Mouse (Mus musculus) CH12.LX (cell line): Measurements from ENCODE around the gene Ikzf3. TPM values are rescaled to one million over a fixed set of nuclear protein-coding genes. Genes with fewer than 3 reads are reported as not detected.

ENCODE experiments used
- DNase-seq: peaks from one replicate; pipeline ENCODE4 v3.0.0-alpha.2; 2013; ENCODE audit errors: extremely low read depth
- H3K27ac ChIP-seq: 2 replicates; pipeline ENCODE4 v1.5.1; 2012; ENCODE audit warnings: low read depth, mild to moderate bottlenecking, control low read depth, moderate library complexity; ENCODE audit not compliant: insufficient read depth
- H3K27me3 ChIP-seq: replicated peaks from 2 replicates; pipeline ENCODE3; 2012; ENCODE audit warnings: inconsistent platforms
- H3K36me3 ChIP-seq, 2 experiments: replicated peaks in 1 of 2; 2 replicates each; pipeline versions ENCODE3 to v1.6.1; 2012; ENCODE audit warnings: inconsistent platforms in 1 of 2, low read length in 1 of 2, mild to moderate bottlenecking in 1 of 2, mixed read lengths in 1 of 2, moderate library complexity in 1 of 2; ENCODE audit not compliant: control insufficient read depth in 1 of 2, insufficient read depth in 1 of 2
- H3K4me1 ChIP-seq, 2 experiments: 2 replicates each; pipeline ENCODE4 v1.6.1; 2012; ENCODE audit warnings: inconsistent platforms in 1 of 2, moderate library complexity in 1 of 2; ENCODE audit not compliant: insufficient read depth in 2 of 2, control insufficient read depth in 1 of 2
- H3K4me2 ChIP-seq: 2 replicates; pipeline ENCODE4 v1.6.1; 2012; ENCODE audit warnings: low read depth, mild to moderate bottlenecking, control low read depth; ENCODE audit not compliant: poor library complexity, insufficient read depth, severe bottlenecking
- H3K4me3 ChIP-seq, 3 experiments: fragments of 150-350 bp in 1 of 3; sonication (generic) in 1 of 3; replicated peaks in 1 of 3; 2 replicates each; pipeline versions ENCODE3 to v1.5.1; 2011 to 2012; ENCODE audit warnings: low read depth in 2 of 3, low read length in 2 of 3, mild to moderate bottlenecking in 2 of 3, moderate library complexity in 2 of 3, control low read depth in 1 of 3, improper control_type of control experiment in 1 of 3, inconsistent platforms in 1 of 3, mixed read lengths in 1 of 3; ENCODE audit not compliant: poor library complexity in 1 of 3
- H3K79me2 ChIP-seq: replicated peaks from 2 replicates; pipeline ENCODE4 v1.6.1; 2012; ENCODE audit warnings: mild to moderate bottlenecking, moderate library complexity; ENCODE audit not compliant: control insufficient read depth, poor library complexity, insufficient read depth, severe bottlenecking; ENCODE audit errors: extremely low read depth
- H3K9ac ChIP-seq: 2 replicates; pipeline ENCODE4 v1.6.1; 2012; ENCODE audit warnings: low read depth, mild to moderate bottlenecking, control low read depth, moderate library complexity; ENCODE audit not compliant: insufficient read depth
- H3K9me3 ChIP-seq: replicated peaks from 2 replicates; pipeline ENCODE3; 2012; ENCODE audit warnings: low read length, inconsistent platforms, mixed read lengths
- CHD1 ChIP-seq: IDR thresholded peaks from 2 replicates; pipeline ENCODE4 v1.6.1; 2012; ENCODE audit warnings: low read depth, low read length, improper control_type of control experiment, inconsistent platforms
- CHD2 ChIP-seq: IDR thresholded peaks from 2 replicates; pipeline ENCODE4 v1.6.1; 2011; ENCODE audit warnings: low read length, improper control_type of control experiment
- E2F4 ChIP-seq: IDR thresholded peaks from 2 replicates; pipeline ENCODE4 v1.6.1; 2011; ENCODE audit warnings: low read depth, low read length, improper control_type of control experiment; ENCODE audit not compliant: insufficient replicate concordance
- ELF1 ChIP-seq: IDR thresholded peaks from 2 replicates; pipeline ENCODE4 v1.6.1; 2014; ENCODE audit warnings: low read depth, mild to moderate bottlenecking, inconsistent platforms, low read length, improper control_type of control experiment
- EP300 ChIP-seq: IDR thresholded peaks from 2 replicates; pipeline ENCODE4 v1.6.1; 2011; ENCODE audit warnings: low read length, improper control_type of control experiment
- ETS1 ChIP-seq: conservative IDR thresholded peaks from 2 replicates; pipeline ENCODE4 v1.6.1; 2012; ENCODE audit warnings: low read depth, mild to moderate bottlenecking, inconsistent platforms, low read length, improper control_type of control experiment, moderate library complexity
- GABPA ChIP-seq: IDR thresholded peaks from 2 replicates; pipeline ENCODE4 v1.6.1; 2012; ENCODE audit warnings: low read depth, low read length, improper control_type of control experiment, inconsistent platforms; ENCODE audit not compliant: insufficient replicate concordance
- HCFC1 ChIP-seq: IDR thresholded peaks from 2 replicates; pipeline ENCODE4 v1.6.1; 2012; ENCODE audit warnings: low read depth, mild to moderate bottlenecking, inconsistent platforms, low read length, improper control_type of control experiment
- KAT2A ChIP-seq: IDR thresholded peaks from 2 replicates; pipeline ENCODE4 v1.6.1; 2012; ENCODE audit warnings: low read length, improper control_type of control experiment, inconsistent platforms; ENCODE audit not compliant: insufficient replicate concordance
- MAFK ChIP-seq: IDR thresholded peaks from 2 replicates; pipeline ENCODE4 v1.6.1; 2011; ENCODE audit warnings: low read length, improper control_type of control experiment; ENCODE audit not compliant: insufficient replicate concordance
- MAX ChIP-seq: IDR thresholded peaks from 2 replicates; pipeline ENCODE4 v1.6.1; 2011; ENCODE audit warnings: low read length, improper control_type of control experiment
- MAZ ChIP-seq: IDR thresholded peaks from 2 replicates; pipeline ENCODE4 v1.6.1; 2012; ENCODE audit warnings: low read depth, mild to moderate bottlenecking, inconsistent platforms, low read length, improper control_type of control experiment, moderate library complexity
- MXI1 ChIP-seq: IDR thresholded peaks from 2 replicates; pipeline ENCODE4 v1.6.1; 2011; ENCODE audit warnings: mild to moderate bottlenecking, low read depth, low read length, improper control_type of control experiment
- MYC ChIP-seq: IDR thresholded peaks from 2 replicates; pipeline ENCODE4 v1.6.1; 2011; ENCODE audit warnings: low read depth, mild to moderate bottlenecking, improper control_type of control experiment, low read length
- NELFE ChIP-seq: IDR thresholded peaks from 2 replicates; pipeline ENCODE4 v1.6.1; 2011; ENCODE audit warnings: low read depth, low read length, improper control_type of control experiment
- NRF1 ChIP-seq: IDR thresholded peaks from 2 replicates; pipeline ENCODE4 v1.6.1; 2014; ENCODE audit warnings: low read depth, mild to moderate bottlenecking, inconsistent platforms, low read length, improper control_type of control experiment, moderate library complexity
- PAX5 ChIP-seq: IDR thresholded peaks from 2 replicates; pipeline ENCODE4 v1.6.1; 2012; ENCODE audit warnings: low read length, inconsistent platforms, mixed read lengths
- POLR2A ChIP-seq: IDR thresholded peaks from 2 replicates; pipeline ENCODE4 v1.6.1; 2011; ENCODE audit warnings: low read depth, mild to moderate bottlenecking, improper control_type of control experiment, low read length
- RCOR1 ChIP-seq: conservative IDR thresholded peaks from 2 replicates; pipeline ENCODE4 v1.6.1; 2012; ENCODE audit warnings: low read depth, mild to moderate bottlenecking, inconsistent platforms, low read length, improper control_type of control experiment
- SIN3A ChIP-seq: IDR thresholded peaks from 2 replicates; pipeline ENCODE4 v1.6.1; 2012; ENCODE audit warnings: low read length, improper control_type of control experiment, inconsistent platforms
- SMC3 ChIP-seq: IDR thresholded peaks from 2 replicates; pipeline ENCODE4 v1.6.1; 2011; ENCODE audit warnings: low read depth, low read length, improper control_type of control experiment
- TBP ChIP-seq: conservative IDR thresholded peaks from 2 replicates; pipeline ENCODE4 v1.6.1; 2011; ENCODE audit warnings: low read depth, low read length, improper control_type of control experiment
- TCF12 ChIP-seq: IDR thresholded peaks from 2 replicates; pipeline ENCODE4 v1.6.1; 2014; ENCODE audit warnings: low read depth, mild to moderate bottlenecking, inconsistent platforms, low read length, improper control_type of control experiment
- UBTF ChIP-seq: IDR thresholded peaks from 2 replicates; pipeline ENCODE4 v1.6.1; 2012; ENCODE audit warnings: low read depth, mild to moderate bottlenecking, inconsistent platforms, low read length, improper control_type of control experiment, moderate library complexity
- USF1 ChIP-seq: IDR thresholded peaks from 2 replicates; pipeline ENCODE4 v1.6.1; 2014; ENCODE audit warnings: low read depth, mild to moderate bottlenecking, inconsistent platforms, low read length, improper control_type of control experiment
- ZC3H11A ChIP-seq: IDR thresholded peaks from 2 replicates; pipeline ENCODE4 v1.6.1; 2012; ENCODE audit warnings: low read depth, mild to moderate bottlenecking, inconsistent platforms, low read length, improper control_type of control experiment
- ZNF384 ChIP-seq: IDR thresholded peaks from 2 replicates; pipeline ENCODE4 v1.6.1; 2012; ENCODE audit warnings: low read depth, low read length, improper control_type of control experiment, inconsistent platforms
- dilution Hi-C: fragments of 300-500 bp; cut with MboI; formaldehyde crosslinking; loops from 2 replicates; pipeline ENCODE4 v1.14.3; 2020; ENCODE audit warnings: low sequenced_read_pairs; ENCODE audit not compliant: extremely low pct_unique_long_range_greater_than_20kb, extremely low pct_ligation_motif_present
- in situ Hi-C: fragments of 300-500 bp; cut with MboI; formaldehyde crosslinking; loops from 3 replicates; pipeline ENCODE4 v1.14.3; 2019; ENCODE audit warnings: low sequenced_read_pairs, low pct_ligation_motif_present, low pct_unique_long_range_greater_than_20kb, mixed read lengths
- polyA plus RNA-seq: library from polyadenylated mRNA; unstranded; fragments of >175 nt; gene quantifications from 2 replicates; pipeline ENCODE4 v1.2.1, GENCODE M21; 2012; ENCODE audit warnings: low read depth; ENCODE audit not compliant: insufficient read length
- total RNA-seq, 2 experiments: library from RNA; depleted of rRNA; stranded (reverse); fragments of 300-350 nt in 1 of 2; fragments of >200 nt in 1 of 2; gene quantifications; 2 replicates each; pipeline ENCODE4 v1.2.3; 2012 to 2014

The Ikzf3 gene
- total and polyA plus RNA-seq, 3 experiments, result 110 to 238 (median 130) TPM

DNA sequence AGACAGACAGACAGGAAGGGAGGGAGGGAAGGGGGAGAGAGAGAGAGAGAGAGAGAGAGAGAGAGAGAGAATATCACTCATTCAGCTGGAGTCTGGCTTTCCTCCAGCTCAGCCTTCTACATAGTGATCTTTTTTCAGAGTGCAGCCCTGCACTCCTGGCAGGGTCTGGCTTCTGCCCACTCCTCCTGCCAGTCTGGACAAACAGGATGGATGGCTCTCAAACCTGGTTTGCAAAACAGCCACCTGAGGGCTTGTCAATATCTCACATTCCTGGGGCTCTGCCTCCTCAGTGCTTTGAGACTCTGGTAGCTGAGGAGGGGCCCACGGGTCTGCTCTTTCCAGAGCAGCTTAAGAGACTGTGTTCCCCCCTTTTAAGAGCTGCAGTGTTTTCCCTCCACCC lies 100.6 kb downstream of the Ikzf3 start:
- H3K9ac ChIP-seq, result no peak overlapping the region
- H3K27me3 ChIP-seq, result no peaks in the 10 kb centered on the region
- H3K9me3 ChIP-seq, result peaks cover 6% of the 10 kb centered on the region
- dilution Hi-C loops, result no loop called here
- no peaks in the 10 kb centered on the region for H3K79me2 ChIP-seq
- no peak overlapping the region for H3K4me2 ChIP-seq
- H3K4me3 ChIP-seq, result no peak overlapping the region
- no peak for TF ChIP-seq PAX5
- TF ChIP-seq GABPA, result no peak
- no peak for TF ChIP-seq MAFK
- TF ChIP-seq CHD1, result no peak
- no peak for TF ChIP-seq POLR2A
- no peak for TF ChIP-seq MAX
- TF ChIP-seq MXI1, result no peak
- no peak for TF ChIP-seq EP300
- TF ChIP-seq ZC3H11A, result no peak
- TF ChIP-seq MYC, result no peak
- TF ChIP-seq ZNF384, result no peak
- TF ChIP-seq TCF12, result no peak
- TF ChIP-seq TBP, result no peak
- TF ChIP-seq UBTF, result no peak
- no peak for TF ChIP-seq E2F4
- TF ChIP-seq KAT2A, result no peak
- no peak for TF ChIP-seq ETS1
- no peak overlapping the region for H3K27ac ChIP-seq
- no peaks in the 10 kb centered on the region for H3K36me3 ChIP-seq
- H3K4me1 ChIP-seq, result peaks cover 18 to 33% of the 10 kb centered on the region in 2 experiments
- in situ Hi-C loops, result loop anchor here (5.0 kb wide), 1 partner anchor 88 kb away; the partner anchor contains the start of gene Stard3
- no peak for DNase-seq

DNA sequence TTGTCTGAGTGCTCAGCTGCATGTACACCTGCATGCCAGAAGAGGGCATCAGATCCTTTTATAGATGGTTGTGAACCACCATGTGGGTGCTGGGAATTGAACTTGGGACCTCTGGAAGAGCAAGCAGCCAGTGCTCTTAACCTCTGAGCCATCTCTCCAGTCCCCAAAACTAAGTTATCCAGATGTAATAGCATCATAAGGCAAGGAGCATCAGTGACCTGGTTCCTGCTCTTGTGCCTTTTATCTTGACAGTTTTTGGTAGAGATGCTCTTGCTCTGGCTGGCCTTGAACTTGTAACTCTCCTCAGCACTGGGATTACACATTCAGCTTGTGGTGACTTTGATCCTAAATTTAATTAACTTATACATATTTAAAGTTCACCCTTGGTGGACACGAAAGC lies 102.1 kb downstream of the Ikzf3 start:
- no peaks in the 10 kb centered on the region for H3K36me3 ChIP-seq
- no peaks in the 10 kb centered on the region for H3K79me2 ChIP-seq
- H3K4me3 ChIP-seq, result no peak overlapping the region
- TF ChIP-seq RCOR1, result no peak
- TF ChIP-seq ELF1, result no peak
- TF ChIP-seq NRF1, result no peak
- TF ChIP-seq CHD2, result no peak
- no peak for TF ChIP-seq MYC
- no peak for TF ChIP-seq HCFC1
- TF ChIP-seq ZC3H11A, result no peak
- no peak for TF ChIP-seq USF1
- no peak for TF ChIP-seq MAFK
- no peak for TF ChIP-seq TBP
- no peak for TF ChIP-seq TCF12
- TF ChIP-seq SMC3, result no peak; the same call in 1 of the 2 replicates
- TF ChIP-seq NELFE, result no peak
- TF ChIP-seq MAZ, result no peak
- no peak for TF ChIP-seq SIN3A
- no peaks in the 10 kb centered on the region for H3K27me3 ChIP-seq
- dilution Hi-C loops, result no loop called here
- H3K27ac ChIP-seq, result no peak overlapping the region
- in situ Hi-C loops, result no loop called here
- H3K4me2 ChIP-seq, result no peak overlapping the region
- no peak for DNase-seq
- H3K9me3 ChIP-seq, result peaks cover 6% of the 10 kb centered on the region
- no peak overlapping the region for H3K9ac ChIP-seq
- peaks cover 3 to 18% of the 10 kb centered on the region in 2 experiments for H3K4me1 ChIP-seq
